Mouse (Mus musculus) bone marrow, adult 2 months (tissue): Measurements from ENCODE around the gene Exosc10.

Experiments used
- CTCF ChIP-seq: fragments of 200-500 bp; IDR thresholded peaks from 2 replicates; pipeline ENCODE4 v1.5.1; 2011; ENCODE audit warnings: low read length, control low read depth; ENCODE audit not compliant: control insufficient read depth, insufficient read depth
- POLR2A ChIP-seq: fragments of 200-500 bp; IDR thresholded peaks from 2 replicates; pipeline ENCODE4 v1.6.1; 2011; ENCODE audit warnings: low read depth, mild to moderate bottlenecking, control low read depth, low read length, borderline replicate concordance; ENCODE audit not compliant: control insufficient read depth

DNA sequence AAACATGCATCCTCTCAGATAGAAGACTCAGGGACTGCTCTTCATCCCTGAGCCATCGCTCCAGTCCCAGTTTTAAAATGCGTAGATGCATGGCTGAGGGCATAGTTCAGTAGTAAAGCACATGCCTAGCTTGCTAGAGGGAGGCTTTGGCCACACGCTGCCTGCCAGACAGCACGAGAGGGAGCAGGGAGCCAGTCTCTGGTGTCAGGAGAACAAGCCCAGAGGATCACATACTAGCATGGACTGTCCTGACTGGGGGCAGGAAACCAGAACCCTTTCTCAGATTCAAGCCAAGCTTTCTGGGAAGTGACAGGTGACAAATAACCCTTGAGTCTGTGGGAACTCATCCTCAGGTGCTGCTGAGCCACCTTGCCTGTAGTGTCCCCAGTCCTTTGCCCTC lies 46.9 kb upstream of the Exosc10 start:
- TF ChIP-seq CTCF (no peak), POLR2A (no peak)
